Mouse (Mus musculus) embryonic facial prominence, embryonic 14.5 days (tissue): ENCODE measurements at regions not wholly inside any gene's neighbourhood (a gene's known extent, or its start where the extent isn't known, plus 50 kb on each side); places are given as distances from the start of the nearest gene placed in this dataset.

Experiments
- ATAC-seq: fragments of 200-750 bp; cut with Nextera tagmentation; 2 replicates; pipeline ENCODE4 v1.8.0; 2017; ENCODE audit warnings: low read depth, moderate number of reproducible peaks, moderate TSS enrichment
- DNase-seq: peaks from one replicate; pipeline ENCODE4 v3.0.0-alpha.2; 2015; ENCODE audit warnings: low spot score
- H3K27ac ChIP-seq: fragments of 300-500 bp; sonication (generic); replicated peaks from 2 replicates; pipeline ENCODE4 v1.5.1; 2014; ENCODE audit warnings: low read depth, mild to moderate bottlenecking, low read length, moderate library complexity
- H3K27me3 ChIP-seq: fragments of 300-500 bp; sonication (generic); replicated peaks from 2 replicates; pipeline ENCODE4 v1.6.1; 2014; ENCODE audit warnings: low read length; ENCODE audit not compliant: control insufficient read depth, insufficient read depth
- H3K36me3 ChIP-seq: fragments of 300-500 bp; sonication (generic); 2 replicates; pipeline ENCODE4 v1.6.1; 2014; ENCODE audit warnings: low read length, mixed read lengths; ENCODE audit not compliant: control insufficient read depth, insufficient read depth
- H3K4me1 ChIP-seq: fragments of 300-500 bp; sonication (generic); 2 replicates; pipeline ENCODE4 v1.6.1; 2014; ENCODE audit warnings: antibody characterized with exemption, low read length; ENCODE audit not compliant: control insufficient read depth, insufficient read depth
- H3K4me2 ChIP-seq: fragments of 300-500 bp; sonication (generic); 2 replicates; pipeline ENCODE4 v1.6.1; 2014; ENCODE audit warnings: low read depth, mild to moderate bottlenecking, low read length, moderate library complexity, mixed read lengths
- H3K4me3 ChIP-seq: fragments of 300-500 bp; sonication (generic); 2 replicates; pipeline ENCODE4 v1.5.1; 2014; ENCODE audit warnings: low read depth, mild to moderate bottlenecking, low read length
- H3K9ac ChIP-seq: fragments of 300-500 bp; sonication (generic); 2 replicates; pipeline ENCODE4 v1.6.1; 2014; ENCODE audit warnings: low read depth, mild to moderate bottlenecking, low read length, moderate library complexity, mixed read lengths
- H3K9me3 ChIP-seq: fragments of 300-500 bp; sonication (generic); 2 replicates; pipeline ENCODE4 v1.6.1; 2016; ENCODE audit warnings: low read length; ENCODE audit not compliant: control insufficient read depth
- WGBS: fragments of 180-500 bp; shearing (Covaris S2); extraction: QIAGEN DNeasy Blood & Tissue Kit; methylation state at CpG from one replicate; pipeline ENCODE4 v1.1.7; 2014; 5-methylcytosine and 5-hydroxymethylcytosine counted together

DNA sequence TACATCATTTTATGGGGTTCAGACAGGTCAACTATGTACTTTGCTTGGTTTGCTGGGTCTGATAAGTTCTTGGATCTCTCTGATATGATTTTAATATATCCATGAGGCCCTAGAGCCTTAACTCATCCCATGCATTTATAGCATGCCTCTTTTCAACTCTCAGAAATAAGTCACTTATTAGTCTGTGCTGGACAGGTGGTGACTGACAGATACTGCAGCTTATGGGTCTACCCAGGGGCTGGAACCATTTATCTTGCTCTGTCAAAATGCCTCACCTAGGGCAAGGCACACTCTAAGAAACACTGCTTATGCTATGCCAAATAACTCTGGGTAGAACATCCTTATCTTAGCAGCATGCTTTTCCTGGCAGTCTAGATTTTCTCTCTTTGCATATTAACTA, 225.6 kb downstream of the Mbnl1 start:
- no peaks in the 10 kb centered on the region for H3K27me3 ChIP-seq
- no peaks in the 10 kb centered on the region for H3K4me1 ChIP-seq
- no peaks in the 10 kb centered on the region for H3K9me3 ChIP-seq
- DNase-seq (no peak), ATAC-seq (no peak)
- H3K4me2 ChIP-seq: no peak overlapping the region
- no peak overlapping the region for H3K27ac ChIP-seq
- no peak overlapping the region for H3K9ac ChIP-seq
- no peaks in the 10 kb centered on the region for H3K36me3 ChIP-seq
- H3K4me3 ChIP-seq: no peak overlapping the region

DNA sequence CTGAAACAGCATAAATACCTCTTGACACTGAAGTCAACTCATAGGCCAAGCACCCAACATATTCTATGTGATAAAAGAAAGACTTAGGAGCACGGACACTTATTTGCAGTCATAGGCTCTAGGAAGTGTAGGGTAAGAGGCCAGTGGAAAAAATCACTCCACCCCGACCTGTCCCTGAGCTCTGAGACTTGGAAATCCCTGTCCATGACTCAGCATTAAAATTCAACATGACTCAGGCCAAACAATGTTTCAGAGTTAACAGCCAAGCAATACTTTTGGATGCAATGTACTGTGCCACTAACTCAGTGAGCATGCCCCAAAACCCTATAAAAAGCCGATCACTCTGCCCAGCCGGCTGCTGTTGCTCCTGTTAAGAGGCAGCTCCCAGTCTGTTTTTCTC, 234.5 kb downstream of the Mbnl1 start:
- Histone ChIP-seq H3K4me2 (no peak overlapping the region), H3K4me3 (no peak overlapping the region), H3K36me3 (no peaks in the 10 kb centered on the region), H3K4me1 (no peaks in the 10 kb centered on the region), H3K9me3 (no peaks in the 10 kb centered on the region), H3K27me3 (no peaks in the 10 kb centered on the region), H3K27ac (no peak overlapping the region), H3K9ac (no peak overlapping the region)
- 85% methylated on average over 4 of the region's 4 CpGs for WGBS
- no peak for DNase-seq
- ATAC-seq: no peak

DNA sequence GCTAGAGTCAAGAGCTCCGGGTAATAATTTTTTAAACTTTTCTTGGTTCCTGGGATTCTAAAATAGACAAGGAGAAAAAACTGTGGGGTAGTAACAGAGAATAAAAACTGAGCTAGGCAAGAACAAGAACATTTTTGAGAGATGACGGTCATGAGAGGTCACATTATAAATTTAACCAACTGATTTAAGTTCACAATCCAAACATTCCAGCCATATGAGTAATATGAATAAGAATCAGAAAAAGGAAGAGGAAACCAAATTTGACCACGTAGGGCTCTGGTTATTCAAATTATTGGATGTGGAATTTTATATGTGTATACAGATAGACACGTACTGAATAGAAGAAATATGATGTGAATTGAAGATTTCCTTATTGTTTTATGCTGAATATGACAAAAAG, 240.3 kb downstream of the Mbnl1 start:
- no peaks in the 10 kb centered on the region for H3K4me1 ChIP-seq
- H3K27ac ChIP-seq: no peak overlapping the region
- no peak overlapping the region for H3K4me2 ChIP-seq
- H3K4me3 ChIP-seq: no peak overlapping the region
- DNase-seq (no peak), ATAC-seq (no peak)
- H3K36me3 ChIP-seq: no peaks in the 10 kb centered on the region
- no peaks in the 10 kb centered on the region for H3K9me3 ChIP-seq
- H3K27me3 ChIP-seq: no peaks in the 10 kb centered on the region
- H3K9ac ChIP-seq: no peak overlapping the region
- WGBS: 79% methylated on average over 4 of the region's 4 CpGs

DNA sequence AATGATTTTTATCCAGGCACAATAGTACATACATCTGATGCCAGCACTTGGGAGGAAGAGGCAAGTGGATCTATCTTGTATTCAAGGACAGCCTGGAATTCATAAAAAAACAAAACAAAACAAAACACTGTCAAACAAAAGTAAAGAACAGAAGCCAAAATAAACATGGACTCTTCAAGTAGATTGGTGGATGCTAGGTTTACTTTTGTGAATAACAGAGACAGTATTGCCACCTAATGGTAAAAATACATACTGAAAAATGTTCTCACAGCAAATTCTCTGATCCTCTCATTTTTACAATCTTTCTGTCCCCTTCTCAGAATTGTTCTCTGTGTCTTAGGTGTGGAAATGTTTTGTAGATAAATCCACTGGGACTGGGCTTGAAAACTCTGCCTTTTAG, 247.7 kb downstream of the Mbnl1 start:
- DNase-seq: peak; percentile 24
- Histone ChIP-seq H3K4me2 (no peak overlapping the region), H3K9ac (no peak overlapping the region), H3K27ac (no peak overlapping the region), H3K9me3 (no peaks in the 10 kb centered on the region), H3K4me1 (no peaks in the 10 kb centered on the region), H3K27me3 (no peaks in the 10 kb centered on the region), H3K4me3 (no peak overlapping the region), H3K36me3 (no peaks in the 10 kb centered on the region)
- no peak for ATAC-seq

DNA sequence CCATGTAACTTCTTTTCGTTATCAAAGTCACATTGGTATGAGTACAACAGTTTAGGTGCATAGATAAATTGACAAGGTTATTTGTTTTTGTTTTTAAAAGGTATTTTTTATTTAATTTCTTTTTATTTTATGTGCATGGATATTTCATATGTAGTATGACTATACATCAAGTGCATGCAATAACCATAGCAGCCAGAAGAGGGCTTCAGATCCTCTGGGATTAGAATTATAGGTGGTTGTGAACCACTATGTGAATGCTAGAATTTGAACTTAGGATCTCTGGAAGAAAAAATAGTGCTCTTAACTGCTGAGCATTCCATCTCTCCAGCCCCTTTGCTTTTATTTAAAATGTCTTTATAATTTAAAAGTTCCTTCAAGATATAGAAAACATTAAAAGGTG, 258.7 kb downstream of the Mbnl1 start:
- no peaks in the 10 kb centered on the region for H3K27me3 ChIP-seq
- no peak overlapping the region for H3K9ac ChIP-seq
- H3K36me3 ChIP-seq: no peaks in the 10 kb centered on the region
- no peak for ATAC-seq
- H3K4me1 ChIP-seq: no peaks in the 10 kb centered on the region
- DNase-seq: no peak
- no peak overlapping the region for H3K4me3 ChIP-seq
- H3K9me3 ChIP-seq: no peaks in the 10 kb centered on the region
- H3K27ac ChIP-seq: no peak overlapping the region
- 90% methylated on average over 1 of the region's 1 CpGs for WGBS
- H3K4me2 ChIP-seq: no peak overlapping the region

DNA sequence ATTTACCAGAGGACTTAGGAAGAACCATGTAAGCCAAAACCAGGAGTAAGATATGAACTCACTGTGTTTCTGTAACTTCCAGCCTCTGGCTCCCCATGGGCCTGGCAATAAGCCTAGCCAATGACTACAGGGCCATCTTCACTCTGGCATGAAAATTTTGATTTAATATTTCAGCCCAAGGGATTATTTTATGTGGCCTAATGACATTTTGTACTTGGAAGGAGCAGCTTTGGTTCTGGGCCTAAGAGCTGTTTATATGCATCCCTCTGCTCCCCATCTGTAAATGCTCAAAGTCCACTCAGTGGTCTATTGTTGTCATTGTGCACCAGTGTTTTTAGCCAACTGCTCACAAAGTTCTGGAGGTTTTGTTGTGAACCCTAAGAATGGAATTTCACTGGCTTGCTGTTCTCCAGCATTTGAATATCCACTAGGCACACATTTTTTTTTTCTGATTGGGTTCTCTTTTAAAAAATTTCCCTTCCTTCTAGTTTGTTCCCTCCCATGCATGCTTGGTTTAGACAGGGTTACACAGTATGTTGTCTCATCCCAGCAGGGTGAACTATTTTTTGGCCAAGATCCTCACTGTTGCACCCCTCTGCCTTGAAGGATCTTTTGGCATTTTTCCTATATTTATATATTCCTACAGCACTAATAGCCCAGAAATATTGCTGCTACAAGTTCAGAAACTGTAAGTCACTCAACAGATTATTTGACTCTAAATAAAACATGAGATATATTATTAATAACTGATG, 261.9 kb upstream of the P2ry1 start:
- Histone ChIP-seq H3K9ac (no peak overlapping the region), H3K4me1 (no peaks in the 10 kb centered on the region), H3K27ac (no peak overlapping the region), H3K9me3 (no peaks in the 10 kb centered on the region), H3K27me3 (no peaks in the 10 kb centered on the region), H3K36me3 (no peaks in the 10 kb centered on the region), H3K4me3 (no peak overlapping the region), H3K4me2 (no peak overlapping the region)
- ATAC-seq (no peak), DNase-seq (peak; percentile 6)

DNA sequence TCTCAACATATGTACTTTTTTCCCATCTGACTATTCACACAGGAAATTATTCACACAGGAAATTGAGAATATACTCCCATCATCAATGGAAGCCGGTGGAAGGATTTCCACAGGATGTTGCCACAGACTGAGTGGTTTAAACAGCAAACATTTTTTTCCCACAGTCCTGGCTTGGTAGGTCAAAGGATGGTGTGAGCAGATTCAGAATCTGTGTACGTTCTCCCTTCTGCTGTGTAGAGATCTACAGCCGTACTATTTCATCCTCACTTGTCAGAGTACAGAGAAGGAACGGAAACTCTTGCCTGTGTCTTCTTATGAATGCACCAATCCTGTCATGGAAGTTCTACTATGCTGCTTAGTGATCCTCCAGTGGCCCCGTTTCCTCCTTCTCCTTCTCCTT, 261.2 kb upstream of the P2ry1 start:
- Histone ChIP-seq H3K36me3 (no peaks in the 10 kb centered on the region), H3K9ac (no peak overlapping the region), H3K27me3 (no peaks in the 10 kb centered on the region), H3K4me2 (no peak overlapping the region), H3K9me3 (no peaks in the 10 kb centered on the region), H3K27ac (no peak overlapping the region), H3K4me1 (no peaks in the 10 kb centered on the region), H3K4me3 (no peak overlapping the region)
- ATAC-seq (no peak), DNase-seq (no peak)
- 90% methylated on average over 5 of the region's 5 CpGs for WGBS

DNA sequence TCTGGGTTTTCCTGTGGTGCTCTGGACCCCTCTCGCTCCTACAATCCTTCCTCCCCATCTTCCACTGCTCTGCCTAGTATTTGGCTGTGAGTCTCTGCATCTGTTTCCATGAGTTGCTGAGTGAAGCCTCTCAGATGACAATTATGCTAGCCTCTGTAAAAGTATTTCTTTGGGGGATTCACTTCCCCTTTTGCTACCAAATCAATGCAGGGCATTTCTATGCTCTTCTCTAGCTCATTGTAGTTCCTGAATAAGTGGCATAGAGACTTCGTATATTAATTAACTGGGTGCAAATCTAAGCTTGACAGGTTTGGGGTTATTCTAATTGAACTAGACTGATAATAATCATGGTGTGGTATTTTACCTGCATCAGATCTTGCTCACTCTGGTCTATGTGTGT, 260.4 kb upstream of the P2ry1 start:
- no peak overlapping the region for H3K4me3 ChIP-seq
- 71% methylated on average over 2 of the region's 2 CpGs for WGBS
- no peaks in the 10 kb centered on the region for H3K9me3 ChIP-seq
- ATAC-seq: no peak
- H3K27ac ChIP-seq: no peak overlapping the region
- H3K27me3 ChIP-seq: no peaks in the 10 kb centered on the region
- H3K4me2 ChIP-seq: no peak overlapping the region
- no peaks in the 10 kb centered on the region for H3K36me3 ChIP-seq
- H3K4me1 ChIP-seq: no peaks in the 10 kb centered on the region
- no peak for DNase-seq
- H3K9ac ChIP-seq: no peak overlapping the region

DNA sequence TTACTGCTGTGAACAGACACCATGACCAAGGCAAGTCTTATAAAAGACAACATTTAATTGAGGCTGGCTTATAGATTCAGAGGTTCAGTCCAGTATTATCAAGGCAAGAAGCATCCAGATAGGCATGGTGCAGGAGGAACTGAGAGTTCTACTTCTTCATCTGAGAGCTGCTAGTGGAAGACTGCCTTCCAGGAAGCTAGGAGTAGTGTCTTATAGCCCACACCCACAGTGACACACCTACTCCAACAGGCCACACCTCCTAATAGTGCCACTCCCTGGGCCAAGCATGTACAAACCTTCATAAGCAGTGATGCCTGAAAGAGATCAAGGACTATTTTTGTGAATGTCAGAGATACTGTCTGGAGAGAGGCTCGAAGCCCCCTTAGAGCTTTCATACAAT, 257.5 kb upstream of the P2ry1 start:
- no peak for DNase-seq
- H3K27ac ChIP-seq: no peak overlapping the region
- H3K9me3 ChIP-seq: no peaks in the 10 kb centered on the region
- no peaks in the 10 kb centered on the region for H3K36me3 ChIP-seq
- 79% methylated on average over 1 of the region's 1 CpGs for WGBS
- no peak overlapping the region for H3K4me2 ChIP-seq
- H3K4me1 ChIP-seq: no peaks in the 10 kb centered on the region
- H3K9ac ChIP-seq: no peak overlapping the region
- no peak overlapping the region for H3K4me3 ChIP-seq
- ATAC-seq: no peak
- H3K27me3 ChIP-seq: no peaks in the 10 kb centered on the region
